Mouse (Mus musculus) forebrain, embryonic 11.5 days (tissue): ENCODE measurements around the gene Tex44. TPM values are rescaled to one million over a fixed set of nuclear protein-coding genes. Genes with fewer than 3 reads are reported as not detected.

Source experiments
- ATAC-seq: fragments of 200-750 bp; cut with Nextera tagmentation; replicated peaks from 2 replicates; pipeline ENCODE4 v1.8.0; 2017; ENCODE audit warnings: moderate TSS enrichment; ENCODE audit not compliant: low FRiP score
- DNase-seq: peaks from one replicate; pipeline ENCODE4 v3.0.0-alpha.2; 2017; ENCODE audit warnings: low spot score
- H3K27ac ChIP-seq: fragments of 300-500 bp; sonication (generic); 2 replicates; pipeline ENCODE4 v1.5.1; 2014; ENCODE audit warnings: low read depth, low read length
- H3K27me3 ChIP-seq: fragments of 300-500 bp; sonication (generic); 2 replicates; pipeline ENCODE4 v1.6.1; 2014; ENCODE audit warnings: mild to moderate bottlenecking, low read length, mixed read lengths; ENCODE audit not compliant: control insufficient read depth, insufficient read depth
- H3K36me3 ChIP-seq: fragments of 300-500 bp; sonication (generic); 2 replicates; pipeline ENCODE4 v1.6.1; 2014; ENCODE audit warnings: mild to moderate bottlenecking, low read length, moderate library complexity, mixed read lengths; ENCODE audit not compliant: control insufficient read depth, insufficient read depth
- H3K4me1 ChIP-seq: fragments of 300-500 bp; sonication (generic); replicated peaks from 2 replicates; pipeline ENCODE4 v1.6.1; 2014; ENCODE audit warnings: low read length, mixed read lengths; ENCODE audit not compliant: control insufficient read depth, insufficient read depth
- H3K4me2 ChIP-seq: fragments of 300-500 bp; sonication (generic); 2 replicates; pipeline ENCODE4 v1.6.1; 2014; ENCODE audit warnings: low read depth, mild to moderate bottlenecking, low read length, moderate library complexity, mixed read lengths; ENCODE audit not compliant: severe bottlenecking
- H3K4me3 ChIP-seq: fragments of 300-500 bp; sonication (generic); 2 replicates; pipeline ENCODE4 v1.5.1; 2014; ENCODE audit warnings: low read depth, low read length
- H3K9ac ChIP-seq: fragments of 300-500 bp; sonication (generic); 2 replicates; pipeline ENCODE4 v1.6.1; 2014; ENCODE audit warnings: low read length
- H3K9me3 ChIP-seq: fragments of 300-500 bp; sonication (generic); 2 replicates; pipeline ENCODE4 v1.6.1; 2016; ENCODE audit warnings: low read length, mixed read lengths; ENCODE audit not compliant: control insufficient read depth
- WGBS: fragments of 180-500 bp; shearing (Covaris S2); extraction: QIAGEN DNeasy Blood & Tissue Kit; methylation state at CpG from one replicate; pipeline ENCODE4 v1.1.7; 2014; 5-methylcytosine and 5-hydroxymethylcytosine counted together
- polyA plus RNA-seq: library from polyadenylated mRNA; unstranded; fragments of >200 nt; fragmentation: Nextera tagmentation; extraction: Ambion mirVana; gene quantifications from 2 replicates; pipeline ENCODE4 v1.2.1, GENCODE M21; 2014

Gene Tex44
- polyA plus RNA-seq, 1 experiment from 2014 or later = not detected

DNA sequence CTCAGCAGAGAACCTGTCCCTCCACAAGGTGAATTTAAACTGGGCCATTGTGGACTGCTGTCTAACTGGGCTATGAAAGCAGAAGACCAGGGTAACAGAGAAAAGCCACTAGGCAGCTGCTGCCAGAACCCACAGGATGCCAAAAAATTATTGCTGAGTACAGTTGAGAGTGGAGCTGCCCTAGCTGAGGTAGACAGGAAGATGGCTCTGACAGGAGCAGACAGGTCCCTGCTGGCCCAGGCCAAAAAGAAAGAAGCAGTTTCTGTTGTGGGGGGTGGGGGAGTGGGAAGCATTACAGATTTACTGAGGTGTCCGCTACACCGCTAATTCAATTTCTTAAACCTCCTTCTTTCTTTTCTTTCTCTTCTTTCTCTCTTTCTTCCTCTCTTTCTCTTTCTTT, 16.7 kb upstream of the Tex44 start:
- Histone ChIP-seq H3K27me3 (no peaks in the 10 kb centered on the region), H3K9ac (no peak overlapping the region), H3K27ac (no peak overlapping the region), H3K4me3 (no peak overlapping the region), H3K9me3 (no peaks in the 10 kb centered on the region), H3K4me2 (no peak overlapping the region), H3K4me1 (no peaks in the 10 kb centered on the region), H3K36me3 (no peaks in the 10 kb centered on the region)
- DNase-seq (no peak), ATAC-seq (no peak)
- WGBS = 90% methylated on average over 2 of the region's 2 CpGs

DNA sequence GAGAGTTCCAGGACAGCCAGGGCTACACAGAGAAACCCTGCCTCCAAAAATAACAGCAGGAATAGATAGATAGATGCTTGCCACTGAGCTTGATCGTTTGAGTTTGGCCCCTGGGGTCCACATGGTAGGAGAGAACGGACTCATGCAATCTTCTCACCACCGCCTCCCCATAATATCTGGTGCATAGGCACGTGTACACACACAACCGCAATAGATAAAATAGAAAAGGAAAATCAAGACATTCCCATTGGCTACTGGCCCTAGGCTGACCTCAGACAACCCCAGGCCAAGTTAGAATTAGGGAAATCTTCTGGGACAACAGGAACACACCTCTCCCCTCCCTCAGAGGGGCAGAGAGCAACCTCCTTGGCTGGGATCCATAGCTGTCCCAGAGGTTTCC, 11.4 kb upstream of the Tex44 start:
- H3K4me1 ChIP-seq = no peaks in the 10 kb centered on the region
- no peak overlapping the region for H3K27ac ChIP-seq
- H3K4me3 ChIP-seq = no peak overlapping the region
- no peaks in the 10 kb centered on the region for H3K27me3 ChIP-seq
- DNase-seq (no peak), ATAC-seq (no peak)
- H3K9me3 ChIP-seq = no peaks in the 10 kb centered on the region
- 88% methylated on average over 5 of the region's 5 CpGs for WGBS
- no peak overlapping the region for H3K9ac ChIP-seq
- H3K4me2 ChIP-seq = no peak overlapping the region
- H3K36me3 ChIP-seq = no peaks in the 10 kb centered on the region

DNA sequence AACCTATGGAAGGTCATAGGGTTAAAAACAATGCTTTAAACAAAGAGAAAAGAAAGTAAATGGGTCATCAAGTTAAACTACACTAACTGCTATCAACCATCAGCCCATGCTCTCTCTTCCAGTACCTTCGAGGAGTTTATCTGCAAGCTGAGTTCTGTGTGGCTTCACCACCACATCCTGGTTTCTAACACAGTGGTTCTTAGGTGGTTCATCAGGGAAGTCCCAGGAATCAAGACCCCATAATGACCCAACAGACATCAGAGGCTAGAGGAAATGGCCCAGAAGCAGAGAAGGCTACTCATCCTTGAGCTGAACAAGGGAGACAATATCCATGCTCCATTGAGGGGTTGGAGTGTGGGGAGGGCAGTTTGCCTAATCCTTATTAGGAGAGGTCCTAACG, 11.0 kb upstream of the Tex44 start:
- Histone ChIP-seq H3K9me3 (no peaks in the 10 kb centered on the region), H3K9ac (no peak overlapping the region), H3K27ac (no peak overlapping the region), H3K36me3 (no peaks in the 10 kb centered on the region), H3K4me1 (no peaks in the 10 kb centered on the region), H3K27me3 (no peaks in the 10 kb centered on the region), H3K4me2 (no peak overlapping the region), H3K4me3 (no peak overlapping the region)
- 63% methylated on average over 2 of the region's 2 CpGs for WGBS
- ATAC-seq (no peak), DNase-seq (no peak)

DNA sequence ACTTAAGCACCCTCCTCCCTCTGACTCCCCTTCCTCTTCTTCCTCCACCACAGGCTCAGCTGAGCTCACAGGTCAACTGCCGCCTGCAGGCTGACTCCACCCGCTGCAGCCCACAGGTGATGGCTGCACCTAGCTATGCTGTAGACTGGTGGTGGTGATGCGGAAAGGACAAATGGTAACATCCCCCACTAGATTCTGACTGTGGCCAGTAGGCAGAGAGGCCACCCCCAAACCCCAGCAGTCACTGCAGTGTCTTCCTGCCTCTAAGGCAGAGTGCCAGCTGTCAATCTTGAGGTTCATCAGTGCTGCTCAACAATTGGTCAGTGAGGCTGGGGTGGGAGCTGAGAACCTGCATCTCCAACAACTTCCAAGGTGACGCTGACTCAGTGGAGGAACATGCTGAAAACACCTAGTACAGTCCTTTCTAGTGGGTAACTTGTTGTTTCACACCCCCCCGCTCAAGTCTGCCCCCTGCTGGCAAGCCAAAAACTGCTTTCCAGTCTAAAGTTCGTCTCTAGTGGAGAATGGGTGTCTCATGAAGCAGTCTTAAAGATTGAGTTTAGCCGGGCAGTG, 10.4 kb upstream of the Tex44 start:
- H3K4me2 ChIP-seq = no peak overlapping the region
- ATAC-seq = peak; percentile 55; the same call in 1 of the 2 replicates

DNA sequence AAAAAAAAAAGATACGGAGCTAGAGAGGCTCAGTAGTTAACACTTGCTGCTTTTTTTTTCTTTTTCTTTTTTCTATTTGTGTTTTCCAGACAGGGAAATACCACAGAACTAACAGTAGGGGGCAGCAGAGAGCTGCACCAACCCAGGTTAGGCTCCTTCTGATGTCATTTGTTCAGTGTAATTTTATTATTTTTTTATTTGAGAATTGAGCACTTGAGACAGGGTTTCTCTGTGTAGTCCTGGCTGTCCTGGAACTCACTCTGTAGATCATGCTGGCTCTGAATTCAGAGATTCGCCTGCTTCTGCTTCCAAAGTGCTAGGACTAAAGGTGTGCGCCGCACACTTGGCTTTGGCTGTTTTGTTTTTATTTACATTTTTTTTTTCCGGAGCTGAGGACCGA, 9.8 kb upstream of the Tex44 start:
- DNase-seq = no peak
- peak; percentile 11; the same call in 1 of the 2 replicates for ATAC-seq

More for the DNA sequence above, 10.4 kb upstream of the Tex44 start:
- Histone ChIP-seq H3K9ac (no peak overlapping the region), H3K27me3 (no peaks in the 10 kb centered on the region), H3K9me3 (no peaks in the 10 kb centered on the region), H3K36me3 (no peaks in the 10 kb centered on the region), H3K27ac (no peak overlapping the region), H3K4me3 (no peak overlapping the region), H3K4me1 (no peaks in the 10 kb centered on the region)
- DNase-seq = no peak
- WGBS = 73% methylated on average over 7 of the region's 7 CpGs

DNA sequence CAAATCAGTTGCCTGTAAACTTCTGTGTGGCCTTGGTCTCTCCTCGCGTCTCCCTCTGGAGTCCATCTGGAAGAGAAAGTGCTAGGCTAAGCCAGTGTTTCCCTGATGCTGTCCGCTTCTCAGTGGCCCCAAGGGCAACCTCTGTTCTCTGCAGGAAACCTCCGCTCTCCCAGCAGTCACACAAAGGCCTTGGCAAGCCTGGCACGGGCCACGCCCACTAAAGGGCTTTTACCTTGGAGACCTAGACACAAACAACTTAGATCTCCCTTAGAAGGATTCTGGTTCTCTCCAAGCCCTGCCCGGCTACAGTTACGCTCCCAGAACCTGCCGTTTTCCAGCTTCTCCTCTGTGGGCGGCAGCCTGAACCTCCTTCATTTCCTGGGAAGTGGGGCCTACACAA, 5.1 kb upstream of the Tex44 start:
- Histone ChIP-seq H3K4me1 (peaks cover 10% of the 10 kb centered on the region), H3K4me3 (no peak overlapping the region), H3K9ac (peak overlapping the region; percentile 1; the same call in 1 of the 2 replicates), H3K27ac (no peak overlapping the region), H3K4me2 (no peak overlapping the region), H3K27me3 (no peaks in the 10 kb centered on the region), H3K36me3 (no peaks in the 10 kb centered on the region), H3K9me3 (no peaks in the 10 kb centered on the region)
- DNase-seq (peak; percentile 59), ATAC-seq (no peak)
- 20% methylated on average over 10 of the region's 10 CpGs for WGBS

More for the DNA sequence above, 9.8 kb upstream of the Tex44 start:
- H3K4me2 ChIP-seq = no peak overlapping the region
- no peak overlapping the region for H3K4me3 ChIP-seq
- H3K9ac ChIP-seq = no peak overlapping the region
- peaks cover 5% of the 10 kb centered on the region for H3K4me1 ChIP-seq
- no peak overlapping the region for H3K27ac ChIP-seq
- 67% methylated on average over 6 of the region's 6 CpGs for WGBS
- no peaks in the 10 kb centered on the region for H3K27me3 ChIP-seq
- no peaks in the 10 kb centered on the region for H3K36me3 ChIP-seq
- no peaks in the 10 kb centered on the region for H3K9me3 ChIP-seq

DNA sequence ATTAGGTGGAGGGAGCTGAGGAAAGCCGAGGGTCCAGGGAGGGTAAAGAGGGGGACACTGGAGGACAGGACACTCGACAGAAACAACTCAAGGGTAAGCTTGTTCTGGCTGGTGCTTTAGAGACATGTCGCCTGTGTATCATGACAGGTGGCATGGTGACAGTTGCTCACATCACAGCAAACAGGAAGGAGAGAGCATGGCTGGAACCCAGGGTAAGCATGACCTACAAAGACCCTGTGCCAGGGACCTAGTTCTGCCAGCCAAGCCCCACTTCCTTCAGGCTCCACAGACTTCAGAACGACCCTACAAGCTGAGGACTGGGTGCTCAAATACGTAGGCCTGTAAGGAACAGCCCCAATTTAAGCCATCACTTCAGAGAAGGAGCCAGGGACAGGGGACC, 2.2 kb upstream of the Tex44 start:
- Histone ChIP-seq H3K4me2 (no peak overlapping the region), H3K27me3 (no peaks in the 10 kb centered on the region), H3K9me3 (no peaks in the 10 kb centered on the region), H3K9ac (no peak overlapping the region), H3K4me1 (peaks cover 10% of the 10 kb centered on the region), H3K36me3 (no peaks in the 10 kb centered on the region), H3K4me3 (no peak overlapping the region), H3K27ac (peak overlapping the region; percentile 41; the same call in 1 of the 2 replicates)
- ATAC-seq (no peak), DNase-seq (no peak)
- 69% methylated on average over 5 of the region's 5 CpGs for WGBS

DNA sequence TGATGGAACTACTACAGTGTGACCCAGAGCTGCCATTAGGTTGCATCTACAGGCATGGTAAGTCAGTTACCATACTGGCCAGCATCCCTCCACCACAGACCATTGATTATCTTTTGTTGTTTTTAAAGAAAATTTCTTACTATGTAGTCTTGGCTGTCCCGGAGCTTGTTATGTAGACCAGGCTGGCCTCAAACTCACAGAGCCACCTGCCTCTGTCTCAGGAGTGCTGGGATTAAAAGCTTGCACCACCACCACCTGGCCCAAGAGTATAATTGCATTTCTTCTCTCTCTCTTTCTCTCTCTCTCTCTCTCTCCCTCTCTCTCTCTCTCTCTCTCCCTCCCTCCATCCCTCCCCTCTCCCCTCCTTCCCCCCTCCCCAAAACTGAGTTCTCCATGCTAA, 1.8 kb upstream of the Tex44 start:
- Histone ChIP-seq H3K27me3 (no peaks in the 10 kb centered on the region), H3K4me1 (peaks cover 10% of the 10 kb centered on the region), H3K36me3 (no peaks in the 10 kb centered on the region), H3K4me3 (no peak overlapping the region), H3K9ac (no peak overlapping the region), H3K4me2 (no peak overlapping the region), H3K27ac (peak overlapping the region; percentile 41), H3K9me3 (no peaks in the 10 kb centered on the region)
- peak; percentile 23 for ATAC-seq
- DNase-seq = no peak
- 44% methylated on average over 1 of the region's 1 CpGs for WGBS

DNA sequence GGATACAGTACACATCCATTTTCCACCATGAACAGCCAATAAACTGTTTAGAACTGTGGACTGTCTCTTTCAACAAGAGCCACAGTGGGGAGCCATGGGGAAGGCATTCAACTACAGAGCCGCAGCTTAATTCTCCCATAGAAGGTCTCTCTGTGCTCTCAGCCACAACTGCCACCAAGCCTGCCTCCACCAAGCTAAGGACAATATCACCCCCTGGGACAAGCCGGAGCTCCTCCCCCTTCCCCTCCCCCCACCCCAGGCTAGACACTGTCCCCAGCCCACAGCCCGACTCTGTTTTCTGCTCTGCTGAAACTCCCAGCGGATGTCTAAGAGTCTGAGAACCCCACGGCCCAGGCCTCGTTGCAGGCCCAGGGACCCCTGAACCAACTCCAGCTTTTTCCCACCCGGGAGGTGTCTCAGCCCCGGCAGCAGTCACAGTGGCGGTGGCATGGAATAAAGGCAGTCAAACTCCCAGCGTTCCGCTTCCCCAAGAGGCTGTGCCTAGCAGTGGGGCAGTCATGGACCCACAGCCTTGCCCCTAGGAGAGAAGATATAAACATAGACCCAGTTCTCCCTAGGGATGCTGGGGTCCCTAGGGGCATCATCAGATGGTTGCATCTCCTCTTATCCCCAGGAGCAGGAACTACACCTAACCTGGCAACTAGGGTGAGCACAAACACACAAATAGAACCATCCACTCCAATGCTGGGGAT, 1.1 kb upstream of the Tex44 start:
- H3K27ac ChIP-seq = peak overlapping the region; percentile 57
- no peak overlapping the region for H3K4me3 ChIP-seq
- H3K9ac ChIP-seq = peak overlapping the region; percentile 2
- no peaks in the 10 kb centered on the region for H3K9me3 ChIP-seq
- 8% methylated on average over 11 of the region's 11 CpGs for WGBS
- ATAC-seq (peak; percentile 80), DNase-seq (peak; percentile 77)
- H3K27me3 ChIP-seq = no peaks in the 10 kb centered on the region
- peak overlapping the region; percentile 12; the same call in 1 of the 2 replicates for H3K4me2 ChIP-seq
- H3K36me3 ChIP-seq = no peaks in the 10 kb centered on the region
- peaks cover 10% of the 10 kb centered on the region for H3K4me1 ChIP-seq
